Mouse (Mus musculus) T-helper 2 cell (primary cell): ENCODE data around the gene Usp28.

ENCODE experiments used
- in situ Hi-C: fragments of 300-600 bp; cut with MboI, MseI; formaldehyde crosslinking; loops from one replicate; pipeline ENCODE4 v1.15.1; 2025; ENCODE audit warnings: high pct_unique_total_duplicates

Usp28 gene

DNA sequence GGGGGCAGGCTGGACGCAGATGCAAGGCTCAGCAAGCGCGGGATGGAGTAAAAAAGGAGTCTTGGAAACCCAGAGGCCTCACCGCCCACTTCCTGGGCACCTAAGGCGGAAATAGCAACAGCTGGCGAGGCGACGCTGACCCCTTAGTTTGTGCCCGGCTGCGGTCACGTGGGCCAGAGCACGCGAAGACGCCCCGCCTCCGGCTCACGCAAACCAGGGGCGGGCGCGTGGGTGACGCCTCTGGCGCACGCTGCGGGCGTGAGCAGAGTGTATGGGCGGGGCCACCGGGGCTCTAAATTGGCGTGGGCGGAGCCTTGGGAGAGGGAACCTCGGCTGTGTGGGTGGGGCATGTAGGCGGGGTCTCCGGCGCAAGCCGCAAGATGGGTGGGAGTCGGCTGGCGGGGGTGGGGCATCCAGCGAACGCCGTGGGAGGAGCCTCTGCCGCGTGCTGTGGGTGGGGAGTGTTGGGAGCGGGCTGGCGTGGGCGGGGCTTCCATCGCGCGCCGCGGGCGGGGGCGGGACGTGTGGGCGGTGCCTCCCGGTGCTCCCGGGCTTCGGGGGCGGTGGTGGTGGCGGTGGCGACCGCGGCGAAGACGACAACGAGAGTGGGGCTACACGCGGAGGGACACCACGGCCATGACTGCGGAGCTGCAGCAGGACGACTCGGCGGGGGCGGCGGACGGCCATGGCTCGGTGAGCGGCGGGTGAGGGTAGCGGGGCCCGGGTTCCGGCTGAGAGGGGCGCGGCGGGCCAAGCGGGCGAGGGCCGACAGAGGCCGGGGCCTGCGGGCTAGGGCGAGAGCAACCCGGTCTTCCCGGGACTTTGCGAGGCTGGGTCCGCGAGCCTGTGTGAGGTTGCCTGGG, at the start of gene Usp28:
Gene Usp28 (plus strand): TSS at position 531 of the 863 bp plus-strand sequence.
- in situ Hi-C loops, result loop anchor here (25.0 kb wide), 1 partner anchor 498 kb away; the partner anchor contains the start of genes Gm5617, Rbm7 and Rexo2

DNA sequence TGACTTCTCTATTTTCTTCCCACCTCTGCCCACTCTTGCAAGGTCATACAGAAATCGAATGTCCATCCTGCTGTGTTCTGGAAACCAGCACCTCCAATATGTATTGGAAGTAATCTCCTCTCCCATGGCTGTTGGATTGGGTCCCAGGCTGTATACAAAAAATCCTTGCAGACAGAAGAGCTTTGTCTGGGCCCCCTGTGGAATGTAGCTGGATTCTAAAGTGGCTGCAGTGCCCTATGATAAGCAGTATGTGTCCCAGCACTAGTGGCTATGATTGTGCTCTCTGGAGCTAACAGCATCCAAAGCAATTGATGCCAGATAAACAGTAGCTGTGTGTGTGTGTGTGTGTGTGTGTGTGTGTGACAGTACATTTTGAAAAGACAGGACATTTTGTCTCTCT, 42.8 kb upstream of the Usp28 start:
- in situ Hi-C loops, result no loop called here

DNA sequence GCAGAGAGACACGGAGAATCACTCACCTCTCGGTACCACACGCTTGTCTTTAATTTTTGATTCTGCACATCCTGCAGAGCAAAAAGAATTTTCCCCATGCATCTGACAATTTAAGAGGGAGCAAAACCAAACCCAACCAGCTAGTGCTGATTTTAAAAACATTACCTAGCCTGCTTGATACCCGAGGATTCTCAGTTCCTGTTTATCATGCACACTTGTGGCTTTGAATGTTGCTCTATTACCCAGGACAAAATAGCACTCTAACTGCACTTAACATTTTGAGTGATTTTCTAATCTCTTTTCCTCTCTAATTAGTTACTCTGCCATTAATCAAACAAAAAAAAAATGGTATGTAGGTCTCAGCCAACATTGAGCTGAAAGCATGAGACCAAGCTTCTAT, 37.6 kb upstream of the Usp28 start:
- in situ Hi-C loops, result no loop called here

DNA sequence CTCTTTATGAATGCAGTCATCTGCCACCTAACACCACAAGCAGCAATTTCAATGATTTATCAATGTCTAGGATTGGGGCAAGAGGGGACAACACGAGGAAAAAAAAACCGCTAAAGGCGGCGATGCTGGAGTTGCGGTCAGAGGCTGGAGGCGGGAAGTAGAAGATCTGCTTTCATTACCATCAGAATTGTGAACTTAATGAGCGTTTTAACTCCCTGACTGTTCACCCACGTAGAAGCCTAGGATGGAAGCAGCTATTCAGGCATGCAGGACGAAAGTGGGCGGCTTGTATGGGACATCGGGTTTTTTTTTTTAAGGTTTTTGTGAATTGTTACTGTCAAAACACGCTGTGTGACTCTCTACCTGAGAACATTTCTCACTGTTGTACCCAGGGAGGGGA, 23.9 kb upstream of the Usp28 start:
- in situ Hi-C loops, result no loop called here

DNA sequence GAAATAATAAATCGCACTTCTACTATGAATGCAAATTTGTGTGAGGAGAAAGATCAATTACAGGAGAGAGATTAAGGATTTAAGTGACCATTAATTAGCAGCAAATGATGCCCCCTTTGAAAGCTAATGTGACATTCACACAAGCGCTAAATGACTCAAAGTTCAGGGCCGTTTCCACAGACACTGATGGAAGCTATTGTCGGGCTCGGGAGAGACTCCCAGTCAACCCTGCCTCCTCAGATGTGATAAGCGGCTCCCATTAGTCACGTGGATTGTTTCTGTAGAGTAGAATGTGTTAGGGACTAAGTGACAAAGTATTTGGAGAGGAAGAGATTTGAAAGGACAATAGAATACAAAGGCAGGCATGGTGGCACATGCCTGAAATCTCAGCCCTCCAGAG, 23.0 kb upstream of the Usp28 start:
- in situ Hi-C loops, result no loop called here

DNA sequence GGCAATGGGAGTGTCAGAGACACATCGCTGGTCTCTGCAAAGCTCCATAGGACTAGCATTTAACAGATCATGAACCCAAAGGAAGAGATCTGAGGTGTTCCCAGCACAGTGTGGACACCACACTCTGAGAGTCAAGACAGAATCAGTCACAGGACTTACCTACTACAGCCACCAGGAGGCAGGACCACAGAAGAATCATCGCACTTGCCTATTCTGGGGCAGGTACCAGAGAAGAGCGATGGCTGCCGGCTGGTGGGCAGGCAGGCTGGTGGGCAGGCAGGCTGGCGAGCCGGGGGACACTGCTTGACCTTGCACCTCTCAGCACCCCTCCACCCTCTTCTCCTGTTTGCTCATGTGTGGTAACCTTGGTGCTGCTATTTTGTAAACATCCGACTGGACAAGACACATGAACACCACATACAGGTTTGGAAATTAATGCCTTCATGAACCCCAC, 20.6 kb upstream of the Usp28 start, which contains the start of gene Htr3b:
Gene Htr3b (minus strand): TSS at position 404 of the 454 bp plus-strand sequence.
- in situ Hi-C loops, result no loop called here

DNA sequence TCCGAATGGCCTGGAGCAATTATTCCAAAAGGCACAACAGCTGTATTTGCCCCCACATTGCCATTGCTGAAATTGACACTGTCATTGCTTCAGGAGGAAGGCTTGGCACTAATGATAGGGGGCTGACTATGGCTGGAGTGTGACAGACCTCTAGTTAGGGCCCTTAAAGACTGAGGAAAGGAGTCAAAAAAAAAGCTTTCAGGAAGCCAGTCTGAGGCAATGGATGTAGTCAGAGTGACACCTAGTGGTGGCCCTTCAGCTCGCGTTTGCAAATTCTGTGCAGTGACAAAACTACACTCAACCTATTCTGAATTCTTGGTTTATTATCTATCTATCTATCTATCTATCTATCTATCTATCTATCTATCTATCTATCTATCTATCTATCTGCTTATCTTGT, 12.7 kb upstream of the Usp28 start:
- in situ Hi-C loops, result no loop called here

DNA sequence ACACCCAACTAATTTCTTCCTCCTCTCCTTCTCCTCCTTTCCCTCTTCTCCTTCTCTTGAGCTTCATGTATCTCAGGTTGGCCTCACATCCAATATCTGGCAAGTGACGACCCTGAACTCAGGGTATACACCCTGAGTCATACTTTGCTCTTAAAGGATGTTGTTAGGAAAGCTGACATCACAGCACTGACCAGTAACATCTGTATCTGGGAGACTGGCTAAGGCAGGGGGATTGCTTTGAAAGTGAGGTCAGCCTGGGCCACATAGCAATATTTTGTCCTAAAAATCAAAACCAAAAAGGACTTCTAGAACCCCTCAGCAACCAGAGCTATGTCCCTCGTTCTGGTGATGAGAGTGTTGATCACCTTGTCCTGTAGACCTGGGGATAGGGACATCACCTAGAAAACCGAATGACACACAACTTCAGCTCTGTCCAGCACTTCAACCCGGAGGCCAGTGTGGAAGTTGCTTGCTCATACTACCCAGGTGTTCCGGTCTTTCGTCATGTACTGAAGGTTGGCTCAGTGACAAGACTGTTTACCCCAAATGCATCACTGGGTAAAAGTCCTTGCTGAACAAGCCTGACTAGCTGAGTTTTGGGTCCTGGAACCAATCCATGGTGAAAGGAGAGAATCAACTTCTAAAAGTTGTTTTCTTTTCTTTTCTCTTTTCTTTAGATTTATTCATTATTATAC, 8.4 kb upstream of the Usp28 start:
- in situ Hi-C loops, result loop anchor here (25.0 kb wide), 1 partner anchor 490 kb away; the partner anchor contains the start of genes Gm5617, Rbm7 and Rexo2

DNA sequence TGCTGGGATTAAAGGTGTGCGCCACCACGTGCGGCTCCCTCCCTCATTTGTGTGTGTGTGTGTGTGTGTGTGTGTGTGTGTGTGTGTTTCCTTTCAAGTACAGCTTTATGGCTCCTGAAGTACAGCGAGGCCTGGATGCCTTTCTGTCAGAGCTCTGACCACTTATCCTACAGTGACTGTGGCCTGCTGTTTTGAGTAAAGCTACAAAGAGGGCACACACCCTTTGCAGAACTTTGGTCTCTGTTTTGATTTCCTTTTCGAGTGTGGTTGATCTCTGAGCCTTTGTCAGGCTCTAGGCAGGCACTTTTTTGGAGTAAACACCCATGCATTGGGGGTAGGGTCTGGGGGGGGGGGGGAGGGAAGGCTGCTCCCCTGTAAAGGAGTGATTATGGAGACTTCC, 4.8 kb upstream of the Usp28 start:
- in situ Hi-C loops, result loop anchor here (25.0 kb wide), 1 partner anchor 493 kb away; the partner anchor contains the start of genes Gm5617, Rbm7 and Rexo2

DNA sequence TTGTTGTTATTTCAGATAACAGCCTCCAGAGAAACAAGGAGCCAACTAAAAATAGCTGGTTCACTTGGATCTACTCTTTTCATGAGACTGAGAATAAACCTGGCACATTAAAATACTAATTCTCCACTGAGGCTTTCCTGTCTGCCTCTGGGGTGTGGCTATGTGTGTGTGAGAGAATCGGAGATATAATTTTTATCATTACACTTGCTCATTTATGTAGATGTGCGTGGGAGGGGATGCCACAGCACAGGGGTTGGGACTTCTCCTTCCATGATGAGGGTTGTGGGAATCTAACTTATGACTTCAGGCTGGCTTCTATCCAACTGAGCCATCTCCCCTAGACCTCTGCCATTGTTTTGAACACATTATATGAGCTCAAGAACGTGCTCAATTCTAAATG, 4.4 kb upstream of the Usp28 start:
- in situ Hi-C loops, result loop anchor here (25.0 kb wide), 1 partner anchor 493 kb away; the partner anchor contains the start of genes Gm5617, Rbm7 and Rexo2

DNA sequence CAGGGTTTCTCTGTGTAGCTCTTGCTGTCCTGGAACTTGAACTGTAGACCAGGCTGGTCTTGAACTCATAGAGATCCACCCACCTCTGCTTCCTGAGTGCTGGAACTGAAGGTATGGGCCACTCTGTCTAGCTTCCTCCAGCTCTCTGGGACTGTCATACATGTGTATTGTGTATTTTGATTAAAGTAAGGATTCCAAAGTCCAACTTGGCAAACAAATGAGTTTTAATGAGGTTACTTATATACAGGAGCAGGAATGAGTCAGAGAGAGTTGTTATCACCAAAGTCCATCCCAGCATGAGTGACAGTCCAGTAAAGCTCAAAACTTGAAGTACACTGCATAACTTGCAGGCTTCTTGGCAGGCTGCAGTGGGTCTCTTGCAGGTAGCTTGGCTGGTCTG, 3.3 kb upstream of the Usp28 start:
- in situ Hi-C loops, result loop anchor here (25.0 kb wide), 1 partner anchor 495 kb away; the partner anchor contains the start of genes Gm5617, Rbm7 and Rexo2

DNA sequence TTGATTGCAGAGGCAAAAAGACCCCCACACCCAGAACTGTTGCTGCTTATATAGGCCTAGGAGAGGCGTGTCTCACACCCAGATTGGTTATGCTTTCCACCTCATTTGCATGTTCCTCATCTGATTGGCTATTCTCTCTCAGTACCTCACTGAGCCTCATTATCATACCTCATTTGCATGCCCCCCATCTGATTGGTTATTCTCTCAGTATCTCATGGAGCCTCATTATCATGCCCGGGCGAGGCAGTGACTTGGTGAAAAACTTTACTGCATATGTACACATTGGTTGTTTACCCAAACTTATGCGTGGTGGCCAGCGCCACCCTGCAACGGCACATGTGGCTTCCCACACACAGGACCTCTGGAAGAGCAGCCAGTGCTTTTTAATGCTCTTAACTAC, 1.4 kb upstream of the Usp28 start:
- in situ Hi-C loops, result loop anchor here (25.0 kb wide), 1 partner anchor 496 kb away; the partner anchor contains the start of genes Gm5617, Rbm7 and Rexo2

DNA sequence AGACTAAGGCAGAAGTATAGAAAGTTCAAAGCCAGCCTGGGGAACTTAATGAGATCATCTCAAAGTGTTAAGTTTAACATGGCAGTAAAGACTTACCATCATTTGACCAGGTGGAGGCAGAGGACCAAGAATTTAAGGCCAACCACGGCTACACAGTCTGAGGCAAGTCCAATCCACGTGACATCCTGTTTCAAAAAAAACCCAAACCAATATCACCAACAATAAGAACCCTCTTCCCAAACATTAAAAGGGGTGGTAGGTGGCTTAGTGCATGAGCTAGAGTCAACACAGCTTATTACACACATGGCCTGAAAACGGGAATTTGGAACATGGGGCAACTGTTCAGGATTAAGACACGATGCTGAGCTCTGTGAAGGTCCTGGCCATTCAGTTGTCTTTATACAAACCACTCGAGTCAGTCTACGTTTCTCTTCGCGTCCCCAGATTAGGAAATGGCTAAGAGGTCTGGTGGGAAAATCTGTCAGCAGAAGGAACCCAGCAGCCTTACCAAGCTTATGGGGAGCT, 793 bp upstream of the Usp28 start:
- in situ Hi-C loops, result loop anchor here (25.0 kb wide), 1 partner anchor 497 kb away; the partner anchor contains the start of genes Gm5617, Rbm7 and Rexo2

DNA sequence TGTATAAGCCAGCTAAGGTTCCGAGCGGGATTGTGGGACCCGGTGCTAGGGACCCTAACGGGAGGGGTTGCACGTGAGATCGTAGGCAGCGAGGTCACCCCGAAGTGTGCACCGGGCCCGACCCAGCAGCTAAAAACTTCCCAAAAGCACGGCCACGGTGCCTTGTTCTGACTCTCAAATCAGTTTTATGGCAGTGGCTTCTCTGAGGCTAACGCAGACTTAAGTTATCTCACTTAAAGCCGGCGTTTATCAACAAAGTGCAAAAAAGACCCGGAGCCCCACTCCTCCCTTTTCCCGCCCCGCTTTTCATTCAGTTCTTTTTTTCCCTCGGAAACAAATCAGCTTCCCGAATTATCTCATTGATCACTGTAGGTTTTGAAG, 523 bp downstream of the Usp28 start:
- in situ Hi-C loops, result loop anchor here (25.0 kb wide), 1 partner anchor 498 kb away; the partner anchor contains the start of genes Gm5617, Rbm7 and Rexo2

DNA sequence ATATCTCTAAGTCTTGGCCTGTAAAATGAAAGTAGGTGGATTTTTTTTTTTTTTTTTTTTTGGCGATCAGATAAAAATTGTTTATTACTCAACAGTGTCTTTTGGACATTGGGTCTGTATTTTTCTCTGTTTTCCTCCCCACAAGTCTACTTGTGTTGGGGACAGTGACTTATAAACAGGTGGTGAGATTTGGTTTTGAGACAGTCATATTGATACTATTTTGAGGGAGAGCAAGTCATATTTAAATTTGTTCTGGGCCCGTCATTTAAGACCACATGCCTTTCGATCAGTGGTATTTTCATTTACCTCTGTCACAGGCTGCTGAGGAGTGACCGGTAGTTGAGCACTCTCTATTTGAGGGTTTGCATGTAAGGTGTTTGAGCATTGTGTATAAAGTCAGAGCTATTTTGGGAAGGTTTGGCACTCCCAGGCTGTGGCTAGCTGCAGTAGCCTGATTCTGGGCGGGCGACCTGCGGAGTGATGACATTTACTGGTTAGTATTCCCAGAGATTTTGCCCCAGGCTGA, 1.5 kb downstream of the Usp28 start:
- in situ Hi-C loops, result loop anchor here (25.0 kb wide), 1 partner anchor 499 kb away; the partner anchor contains the start of genes Gm5617, Rbm7 and Rexo2

DNA sequence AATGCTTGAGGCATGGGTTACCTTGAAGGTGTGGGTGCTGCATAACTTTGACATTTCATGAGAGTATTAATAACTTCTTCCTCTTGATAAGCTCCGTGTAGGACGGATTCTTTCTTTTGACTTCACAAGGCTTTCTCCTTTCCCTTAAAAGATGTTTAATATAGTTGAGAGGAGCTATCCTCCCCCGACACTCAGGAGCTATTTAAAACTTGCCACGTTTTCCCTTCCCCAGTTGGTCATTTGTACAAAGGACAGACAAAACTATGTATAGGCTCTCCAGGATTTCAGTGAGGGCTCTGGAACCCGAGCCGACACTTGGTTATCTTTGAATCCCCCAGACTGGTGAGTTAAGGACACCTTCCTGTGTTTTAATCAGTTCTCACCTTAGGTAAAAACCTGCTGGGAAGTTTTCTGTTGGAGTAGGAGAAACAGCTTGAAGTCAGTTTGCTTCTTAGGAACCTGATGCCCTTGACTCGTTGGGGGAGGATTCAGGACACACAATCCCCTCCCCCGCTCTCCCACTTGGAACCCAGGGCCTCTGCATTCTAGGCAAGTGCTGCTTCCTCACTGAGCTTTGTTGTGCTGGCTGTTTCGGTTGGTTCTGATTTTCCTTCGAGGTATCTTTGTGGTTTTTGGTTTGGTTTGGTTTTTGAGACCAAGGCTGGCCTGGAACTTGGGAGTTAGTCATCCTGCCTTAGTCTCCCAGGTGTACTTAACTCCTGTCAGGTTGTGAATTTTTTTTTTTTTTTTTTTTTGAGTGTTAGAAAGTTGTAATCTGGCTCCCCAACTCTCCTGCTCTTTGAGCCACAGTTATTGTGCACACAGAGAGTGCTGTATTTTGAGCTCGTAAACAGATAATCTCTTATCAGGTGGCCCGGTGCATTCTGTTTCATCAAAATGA, 2.3 kb downstream of the Usp28 start:
- in situ Hi-C loops, result loop anchor here (25.0 kb wide), 1 partner anchor 500 kb away; the partner anchor contains the start of genes Gm5617, Rbm7 and Rexo2

DNA sequence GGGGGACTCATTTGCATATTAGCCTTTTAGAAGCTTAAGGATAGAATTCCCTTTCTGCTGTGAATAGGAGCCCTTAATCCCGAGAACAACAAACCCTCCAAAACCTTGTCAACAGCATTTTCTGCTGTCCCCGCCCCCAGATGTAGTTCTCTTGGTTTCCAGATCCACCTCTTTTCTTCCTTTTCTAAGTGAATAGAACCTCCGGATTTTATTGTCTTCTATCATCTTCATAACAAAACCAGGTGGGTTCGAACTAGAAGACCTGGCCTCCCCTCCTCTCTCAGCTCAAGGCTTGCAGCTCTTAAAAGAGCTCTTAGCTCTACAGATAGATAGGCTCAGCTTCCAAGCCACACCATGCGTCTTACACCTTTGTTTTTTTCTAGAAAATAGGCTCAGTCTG, 6.5 kb downstream of the Usp28 start:
- in situ Hi-C loops, result loop anchor here (5.0 to 25.0 kb wide), 2 partner anchors 51 to 504 kb away; partner anchors contain the start of genes Gm5617, Rbm7 and Rexo2

DNA sequence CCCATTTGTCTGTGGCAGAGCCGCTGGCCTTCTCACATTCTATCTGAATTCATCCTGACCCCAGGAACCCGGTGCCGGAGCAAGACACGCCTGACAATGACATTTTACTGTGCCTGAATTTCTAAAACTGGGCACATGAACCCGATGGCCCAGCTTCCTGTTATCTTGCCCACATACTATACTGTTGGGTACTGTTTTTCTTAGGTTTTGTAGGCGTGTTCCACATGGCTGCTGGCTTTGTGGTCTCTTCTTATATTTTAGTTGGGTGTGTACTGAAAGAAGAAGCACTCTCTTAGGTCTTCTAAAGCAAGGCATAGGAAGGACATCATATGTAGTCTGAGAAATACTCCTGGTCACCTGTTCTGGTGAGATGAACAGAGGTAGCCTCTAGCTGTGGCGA, 9.6 kb downstream of the Usp28 start:
- in situ Hi-C loops, result loop anchor here (5.0 to 25.0 kb wide), 2 partner anchors 48 to 507 kb away; partner anchors contain the start of genes Gm5617, Rbm7 and Rexo2

DNA sequence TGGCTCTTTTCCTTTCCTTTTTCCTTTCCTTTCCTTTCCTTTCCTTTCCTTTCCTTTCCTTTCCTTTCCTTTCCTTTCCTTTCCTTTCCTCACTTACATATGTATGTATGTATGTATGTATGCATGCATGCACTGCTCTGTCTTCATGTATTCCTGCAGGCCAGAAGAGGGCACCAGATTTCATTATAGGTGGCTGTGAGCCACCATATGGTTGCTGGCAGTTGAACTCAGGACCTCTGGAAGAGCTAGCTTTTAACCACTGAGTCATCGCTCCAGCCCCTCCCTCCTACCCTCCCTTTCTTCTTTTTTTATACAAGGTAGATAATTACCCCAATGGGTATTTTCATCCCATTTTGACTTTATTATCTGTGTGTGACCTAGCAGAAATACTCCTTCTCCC, 10.6 kb downstream of the Usp28 start:
- in situ Hi-C loops, result loop anchor here (25.0 kb wide), 1 partner anchor 508 kb away; the partner anchor contains the start of genes Gm5617, Rbm7 and Rexo2

DNA sequence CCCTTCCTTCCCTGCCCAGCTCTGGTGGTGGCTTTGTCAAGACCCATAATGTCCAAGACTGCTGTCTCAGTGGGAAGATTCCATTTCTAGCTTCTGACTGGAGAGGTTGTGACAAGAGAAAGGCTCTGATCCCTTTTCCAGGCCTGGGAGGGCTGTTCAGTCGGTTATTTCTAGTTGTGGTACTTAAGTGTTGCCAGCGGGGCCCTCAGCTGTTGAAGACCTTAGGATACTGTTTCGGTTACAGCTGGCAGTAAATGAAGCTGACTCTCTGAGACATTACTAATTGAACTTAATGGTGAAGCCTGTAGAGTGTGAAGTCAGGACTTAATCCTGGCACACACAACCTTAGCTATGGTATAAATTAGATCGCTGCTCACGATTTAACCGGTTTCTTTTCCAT, 14.1 kb downstream of the Usp28 start:
- in situ Hi-C loops, result loop anchor here (25.0 kb wide), 1 partner anchor 512 kb away; the partner anchor contains the start of genes Gm5617, Rbm7 and Rexo2
